In genomic region chr13:52253138-52253537, GRCm38 (mm10) we compare ENCODE assay signal across 8 mouse cellular contexts.
DNase-seq lines count a peak whose midpoint lies in the region; ATAC-seq and TF ChIP-seq lines count a peak whose summit lies in the region.

No protein-coding gene starts in this region.

- H3K27me3 ChIP-seq in MEL (ENCODE audit: control insufficient read depth in 1 of 2, insufficient read depth in 2 of 2, low read length in 2 of 2), result no peaks in the 10 kb centered on the region
- no peaks in the 10 kb centered on the region for H3K27me3 ChIP-seq in hindbrain, embryonic 14.5 days (ENCODE audit: control insufficient read depth, insufficient read depth, low read length)
- no peaks in the 10 kb centered on the region for H3K27me3 ChIP-seq in megakaryocyte, embryonic 14.5 days (replicated peaks)
- no peaks in the 10 kb centered on the region for H3K27me3 ChIP-seq in stomach, postnatal 0 days (ENCODE audit: control insufficient read depth, insufficient read depth, low read length)

- TF ChIP-seq EP300 in MEL (IDR thresholded peaks at IDR 0.05; ENCODE audit: low read depth in 1 of 2, low read length in 2 of 2), result no peak
- TF ChIP-seq EP300 in stomach, postnatal 0 days (optimal IDR thresholded peaks at IDR 0.05), result no peak

- H3K4me2 ChIP-seq in hindbrain, embryonic 14.5 days (replicated peaks), result no peak overlapping the region
- no peak overlapping the region for H3K4me2 ChIP-seq in stomach, postnatal 0 days (replicated peaks; ENCODE audit: low read depth)

- H3K4me1 ChIP-seq in MEL (ENCODE audit: control insufficient read depth in 1 of 2, insufficient read depth in 2 of 2, low read length in 2 of 2), result no peaks in the 10 kb centered on the region
- no peaks in the 10 kb centered on the region for H3K4me1 ChIP-seq in hindbrain, embryonic 14.5 days (replicated peaks; ENCODE audit: control insufficient read depth, insufficient read depth, low read length)
- H3K4me1 ChIP-seq in megakaryocyte, embryonic 14.5 days, result peaks cover 82% of the 10 kb centered on the region
- no peaks in the 10 kb centered on the region for H3K4me1 ChIP-seq in stomach, postnatal 0 days (replicated peaks; ENCODE audit: control insufficient read depth, insufficient read depth)

- no peak for ATAC-seq in hindbrain, embryonic 14.5 days (ENCODE audit: low FRiP score)
- ATAC-seq in stomach, postnatal 0 days (ENCODE audit: low FRiP score, low TSS enrichment), result peak; percentile 21; the same call in 1 of the 2 replicates

- H3K4me3 ChIP-seq in left cerebral cortex, adult 2 months, result no peak overlapping the region
- no peak overlapping the region for H3K4me3 ChIP-seq in MEL (ENCODE audit: control insufficient read depth in 1 of 2, insufficient read depth in 1 of 2, low read depth in 2 of 2, low read length in 2 of 2)
- no peak overlapping the region for H3K4me3 ChIP-seq in hindbrain, embryonic 14.5 days (replicated peaks; ENCODE audit: low read length)
- H3K4me3 ChIP-seq in megakaryocyte, embryonic 14.5 days (replicated peaks), result peak overlapping the region; percentile 72
- no peak overlapping the region for H3K4me3 ChIP-seq in stomach, postnatal 0 days (ENCODE audit: low read depth, low read length)

- H3K36me3 ChIP-seq in MEL (ENCODE audit: control insufficient read depth in 1 of 2, insufficient read depth in 2 of 2, low read length in 2 of 2), result no peaks in the 10 kb centered on the region
- no peaks in the 10 kb centered on the region for H3K36me3 ChIP-seq in hindbrain, embryonic 14.5 days (replicated peaks; ENCODE audit: control insufficient read depth, insufficient read depth)
- no peaks in the 10 kb centered on the region for H3K36me3 ChIP-seq in megakaryocyte, embryonic 14.5 days (replicated peaks; ENCODE audit: low read length)
- no peaks in the 10 kb centered on the region for H3K36me3 ChIP-seq in stomach, postnatal 0 days (ENCODE audit: control insufficient read depth, insufficient read depth, low read length)

- DNase-seq in left cerebral cortex, adult 2 months (ENCODE audit: extremely low spot score in 1 of 2, low spot score in 2 of 2), result peak in 1 of 2 experiments; percentile 28
- no peak for DNase-seq in left cerebral cortex, adult 11 months (ENCODE audit: low spot score)
- peak; percentile 52 for DNase-seq in MEL (ENCODE audit: low read depth, low spot score)
- DNase-seq in cerebellum, adult 9-11 months, result peak; percentile 34
- peak; percentile 83 for DNase-seq in hindbrain, embryonic 14.5 days (ENCODE audit: low spot score)
- DNase-seq in stomach, postnatal 0 days (ENCODE audit: low spot score), result peak; percentile 22
- no peak for DNase-seq in Muller cell, postnatal 12 days (ENCODE audit: inconsistent ontology term)

- H3K9me3 ChIP-seq in MEL (replicated peaks; ENCODE audit: insufficient read depth, low read length), result no peaks in the 10 kb centered on the region
- no peaks in the 10 kb centered on the region for H3K9me3 ChIP-seq in hindbrain, embryonic 14.5 days (ENCODE audit: control insufficient read depth, low read length)
- H3K9me3 ChIP-seq in megakaryocyte, embryonic 14.5 days, result no peaks in the 10 kb centered on the region
- no peaks in the 10 kb centered on the region for H3K9me3 ChIP-seq in stomach, postnatal 0 days (ENCODE audit: control insufficient read depth, low read length)

- no peaks in the 10 kb centered on the region for H3K79me2 ChIP-seq in MEL (ENCODE audit: control insufficient read depth, insufficient read depth, low read length, poor library complexity)

- 28% methylated on average over 8 of the region's 8 CpGs for WGBS in hindbrain, embryonic 14.5 days
- 29% methylated on average over 8 of the region's 8 CpGs for WGBS in stomach, postnatal 0 days

- TF ChIP-seq RAD21 in MEL (IDR thresholded peaks at IDR 0.05; ENCODE audit: low read depth, low read length), result peak; percentile 82

- intact Hi-C loops in left cerebral cortex, adult 2 months (cut with DNase I), result loop anchor here (1.0 to 10.0 kb wide), 3 partner anchors 312 to 732 kb away; partner anchors contain the start of gene Nfil3

- no peak overlapping the region for H3K27ac ChIP-seq in left cerebral cortex, adult 2 months
- no peak overlapping the region for H3K27ac ChIP-seq in MEL (ENCODE audit: control insufficient read depth, low read depth, low read length)
- no peak overlapping the region for H3K27ac ChIP-seq in hindbrain, embryonic 14.5 days
- H3K27ac ChIP-seq in stomach, postnatal 0 days (replicated peaks), result no peak overlapping the region

- peak; percentile 89 for TF ChIP-seq CTCF in left cerebral cortex, adult 2 months (IDR thresholded peaks at IDR 0.05)
- peak; percentile 57 to 84 (median 81) for TF ChIP-seq CTCF in MEL (IDR thresholded peaks at IDR 0.05 in 2 of 3, conservative IDR thresholded peaks at IDR 0.05 in 1 of 3; ENCODE audit: control insufficient read depth in 1 of 3, insufficient read depth in 1 of 3, low read depth in 2 of 3, low read length in 3 of 3, poor library complexity in 1 of 3, severe bottlenecking in 1 of 3)
- TF ChIP-seq CTCF in stomach, postnatal 0 days (IDR thresholded peaks at IDR 0.05; ENCODE audit: low read depth), result peak; percentile 94

- H3K9ac ChIP-seq in MEL (ENCODE audit: control insufficient read depth, low read depth, low read length, poor library complexity, severe bottlenecking), result no peak overlapping the region
- H3K9ac ChIP-seq in hindbrain, embryonic 14.5 days, result no peak overlapping the region
- no peak overlapping the region for H3K9ac ChIP-seq in stomach, postnatal 0 days (ENCODE audit: low read length)

- no peak for TF ChIP-seq POLR2A in MEL (IDR thresholded peaks at IDR 0.05; ENCODE audit: control insufficient read depth in 1 of 2, insufficient read depth in 1 of 2, low read depth in 1 of 2, low read length in 2 of 2, poor library complexity in 1 of 2)

TF ChIP-seq in MEL, 35 proteins besides CTCF, POLR2A, EP300 and RAD21:
- TF ChIP-seq TBP (IDR thresholded peaks at IDR 0.05; ENCODE audit: low read depth, low read length) (no peak), RCOR1 (IDR thresholded peaks at IDR 0.05; ENCODE audit: low read depth, low read length) (no peak), USF1 (IDR thresholded peaks at IDR 0.05; ENCODE audit: low read depth, low read length) (peak; percentile 33; the same call in 1 of the 2 replicates), KAT2A (conservative IDR thresholded peaks at IDR 0.05; ENCODE audit: low read depth, low read length) (no peak), MAZ (IDR thresholded peaks at IDR 0.05; ENCODE audit: low read depth, low read length) (no peak), MAFK (IDR thresholded peaks at IDR 0.05; ENCODE audit: borderline replicate concordance, low read depth, low read length) (no peak), MYC (IDR thresholded peaks at IDR 0.05; ENCODE audit: low read depth, low read length) (peak; percentile 83), SIN3A (IDR thresholded peaks at IDR 0.05; ENCODE audit: low read length) (no peak), TAL1 (IDR thresholded peaks at IDR 0.05; ENCODE audit: low read length) (no peak), GATA1 (IDR thresholded peaks at IDR 0.05; ENCODE audit: low read depth, low read length) (no peak), MYB (IDR thresholded peaks at IDR 0.05; ENCODE audit: low read depth, low read length) (no peak), MAX (IDR thresholded peaks at IDR 0.05; ENCODE audit: low read length) (peak; percentile 52; the same call in 1 of the 2 replicates), ELF1 (IDR thresholded peaks at IDR 0.05; ENCODE audit: low read depth, low read length) (no peak), HCFC1 (IDR thresholded peaks at IDR 0.05; ENCODE audit: low read depth, low read length) (no peak), ZC3H11A (IDR thresholded peaks at IDR 0.05; ENCODE audit: low read depth, low read length) (peak; percentile 68), SMC3 (IDR thresholded peaks at IDR 0.05; ENCODE audit: low read depth, low read length) (peak; percentile 74), ETS1 (IDR thresholded peaks at IDR 0.05; ENCODE audit: low read depth, low read length) (no peak), CHD1 (IDR thresholded peaks at IDR 0.05; ENCODE audit: low read depth, low read length) (no peak)

Comparison
In these comparisons a context has a peak if more than half of its experiments do, and no peak if none do; other contexts are left out.
1. DNase-seq: peak in MEL (single experiment), cerebellum, adult 9-11 months (single experiment), hindbrain, embryonic 14.5 days (single experiment) and stomach, postnatal 0 days (single experiment); none in left cerebral cortex, adult 11 months (single experiment) and Muller cell, postnatal 12 days (single experiment).
2. Peak in every context shown above with its lines, with median percentiles within 50 percentile points of each other: CTCF ChIP-seq.